Mouse (Mus musculus) hindbrain, postnatal 0 days (tissue): ENCODE measurements at regions not wholly inside any gene's neighbourhood (a gene's known extent, or its start where the extent isn't known, plus 50 kb on each side); places are given as distances from the start of the nearest gene placed in this dataset.
A peak's percentile ranks its signal among the peaks of the same experiment; 100 is the strongest.
"Not testable (repeated sequence)": the region's sequence is repeated elsewhere in the genome, so short reads cannot be mapped to it uniquely, and the experiment has no call there.

ENCODE experiments used
- ATAC-seq: fragments of 200-750 bp; cut with Nextera tagmentation; 2 replicates; pipeline ENCODE4 v1.8.0; 2017; ENCODE audit warnings: mild to moderate bottlenecking, moderate TSS enrichment, moderate library complexity
- DNase-seq: peaks from one replicate; pipeline ENCODE4 v3.0.0-alpha.2; 2015; ENCODE audit warnings: low spot score
- H3K27ac ChIP-seq: fragments of 300-500 bp; sonication (generic); 2 replicates; pipeline ENCODE4 v1.5.1; 2014; ENCODE audit warnings: mild to moderate bottlenecking
- H3K27me3 ChIP-seq: fragments of 300-500 bp; sonication (generic); 2 replicates; pipeline ENCODE4 v1.6.1; 2014; ENCODE audit warnings: low read length, mixed read lengths; ENCODE audit not compliant: insufficient read depth
- H3K36me3 ChIP-seq: fragments of 300-500 bp; sonication (generic); 2 replicates; pipeline ENCODE4 v1.6.1; 2014; ENCODE audit warnings: low read length, mixed read lengths; ENCODE audit not compliant: insufficient read depth
- H3K4me1 ChIP-seq: fragments of 300-500 bp; sonication (generic); 2 replicates; pipeline ENCODE4 v1.6.1; 2014; ENCODE audit warnings: antibody characterized with exemption, low read length, mixed read lengths; ENCODE audit not compliant: insufficient read depth
- H3K4me2 ChIP-seq: fragments of 300-500 bp; sonication (generic); 2 replicates; pipeline ENCODE4 v1.6.1; 2014; ENCODE audit warnings: low read depth, mild to moderate bottlenecking, low read length, moderate library complexity, mixed read lengths
- H3K4me3 ChIP-seq: fragments of 300-500 bp; sonication (generic); 2 replicates; pipeline ENCODE4 v1.5.1; 2014; ENCODE audit warnings: low read length
- H3K9ac ChIP-seq: fragments of 300-500 bp; sonication (generic); replicated peaks from 2 replicates; pipeline ENCODE4 v1.6.1; 2014; ENCODE audit warnings: mild to moderate bottlenecking, low read length, moderate library complexity, mixed read lengths
- H3K9me3 ChIP-seq: fragments of 300-500 bp; sonication (generic); 2 replicates; pipeline ENCODE4 v1.6.1; 2016; ENCODE audit warnings: low read length, mixed read lengths
- CTCF ChIP-seq: IDR thresholded peaks from 2 replicates; pipeline ENCODE4 v1.5.1; 2016; ENCODE audit warnings: antibody characterized with exemption, control low read depth, low read depth
- WGBS: fragments of 180-500 bp; shearing (Covaris S2); extraction: QIAGEN DNeasy Blood & Tissue Kit; methylation state at CpG from one replicate; pipeline ENCODE4 v1.1.7; 2014; 5-methylcytosine and 5-hydroxymethylcytosine counted together

DNA sequence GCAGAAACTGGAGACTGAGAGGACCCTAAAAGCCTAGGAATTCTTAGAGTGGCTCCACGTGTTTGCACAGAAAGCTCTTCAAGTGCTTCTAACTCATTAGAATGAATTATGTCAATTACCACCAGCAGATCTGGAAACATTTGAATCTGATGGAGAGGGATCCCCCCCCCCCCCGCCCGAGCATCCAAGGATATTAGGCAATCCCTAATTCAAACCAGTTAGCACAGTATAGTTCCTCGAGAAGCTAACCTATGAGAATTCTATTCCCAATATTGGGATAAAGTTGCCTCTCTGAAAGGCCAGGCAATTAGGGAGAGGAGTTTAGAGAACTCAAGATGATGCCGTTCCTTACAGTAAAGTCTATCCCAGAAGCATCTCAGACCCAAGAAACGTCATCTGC lies 354.9 kb upstream of the Fign start:
- no peak for DNase-seq
- Histone ChIP-seq H3K4me2 (no peak overlapping the region), H3K4me1 (no peaks in the 10 kb centered on the region), H3K9me3 (no peaks in the 10 kb centered on the region), H3K36me3 (no peaks in the 10 kb centered on the region), H3K27ac (no peak overlapping the region), H3K9ac (no peak overlapping the region), H3K4me3 (no peak overlapping the region), H3K27me3 (no peaks in the 10 kb centered on the region)
- no peak for TF ChIP-seq CTCF
- ATAC-seq = no peak
- WGBS = 45% methylated on average over 6 of the region's 6 CpGs

DNA sequence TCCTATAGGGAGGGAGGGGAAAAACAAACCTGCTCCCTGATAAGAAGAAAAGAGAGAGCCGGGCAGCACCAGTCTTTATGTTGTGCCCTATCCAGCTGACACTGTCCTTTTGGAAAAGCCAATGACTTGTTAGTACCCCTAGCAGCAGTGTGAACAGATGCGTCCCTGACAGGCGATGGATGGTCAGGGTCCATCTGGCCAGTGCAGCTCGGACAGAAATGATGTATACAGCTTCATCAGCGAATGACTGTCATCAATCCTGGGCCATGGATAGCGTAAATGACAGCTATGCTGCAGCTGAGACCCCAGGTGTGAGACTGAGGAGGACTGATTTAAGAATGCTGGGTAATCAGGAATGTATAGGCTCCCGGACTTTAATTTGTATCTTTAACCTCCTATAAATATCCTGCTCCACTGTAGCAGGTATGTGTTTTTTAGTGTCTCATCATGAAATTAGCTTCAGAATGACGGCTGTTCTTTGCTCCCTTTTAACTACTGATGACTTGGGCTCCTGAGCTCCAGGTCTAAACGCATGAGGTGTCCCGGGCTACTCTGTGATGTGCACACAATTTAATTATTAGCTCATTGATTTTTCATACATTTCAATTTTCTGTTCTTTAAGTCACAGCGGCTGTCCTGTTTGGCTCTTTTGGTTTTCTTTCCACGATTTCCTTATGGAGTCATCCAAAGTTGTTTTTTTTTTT lies 353.9 kb upstream of the Fign start:
- Histone ChIP-seq H3K36me3 (no peaks in the 10 kb centered on the region), H3K27ac (no peak overlapping the region), H3K27me3 (no peaks in the 10 kb centered on the region), H3K4me1 (no peaks in the 10 kb centered on the region), H3K4me3 (no peak overlapping the region), H3K9me3 (no peaks in the 10 kb centered on the region), H3K4me2 (peak overlapping the region; percentile 1; the same call in 1 of the 2 replicates), H3K9ac (no peak overlapping the region)
- DNase-seq = peak; percentile 24
- peak; percentile 58 for ATAC-seq
- WGBS = 47% methylated on average over 12 of the region's 12 CpGs
- TF ChIP-seq CTCF = no peak

DNA sequence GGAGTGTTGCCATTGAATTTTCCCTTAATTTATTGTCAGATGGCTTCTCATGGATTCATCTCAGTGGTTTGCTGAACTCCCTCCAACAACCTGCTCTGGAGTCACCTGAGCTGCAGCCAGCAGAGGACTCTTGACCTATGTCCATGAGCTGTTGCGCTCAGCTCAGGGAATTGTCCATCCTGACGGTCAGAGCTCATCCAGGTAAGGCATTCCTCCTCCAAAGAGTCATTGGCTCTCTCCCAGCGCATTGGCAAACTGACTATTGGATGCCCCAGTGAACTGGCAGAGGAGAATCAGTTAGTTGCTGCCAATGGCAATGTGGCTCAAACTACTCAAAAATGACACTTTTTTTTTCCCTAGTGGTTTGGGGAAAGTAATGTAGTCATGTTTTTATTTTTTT lies 345.3 kb upstream of the Fign start:
- DNase-seq = peak; percentile 12
- Histone ChIP-seq H3K4me2 (no peak overlapping the region), H3K4me1 (no peaks in the 10 kb centered on the region), H3K9ac (no peak overlapping the region), H3K36me3 (no peaks in the 10 kb centered on the region), H3K4me3 (no peak overlapping the region), H3K27ac (no peak overlapping the region), H3K9me3 (no peaks in the 10 kb centered on the region), H3K27me3 (no peaks in the 10 kb centered on the region)
- no peak for ATAC-seq
- TF ChIP-seq CTCF = no peak
- WGBS = 77% methylated on average over 3 of the region's 3 CpGs

DNA sequence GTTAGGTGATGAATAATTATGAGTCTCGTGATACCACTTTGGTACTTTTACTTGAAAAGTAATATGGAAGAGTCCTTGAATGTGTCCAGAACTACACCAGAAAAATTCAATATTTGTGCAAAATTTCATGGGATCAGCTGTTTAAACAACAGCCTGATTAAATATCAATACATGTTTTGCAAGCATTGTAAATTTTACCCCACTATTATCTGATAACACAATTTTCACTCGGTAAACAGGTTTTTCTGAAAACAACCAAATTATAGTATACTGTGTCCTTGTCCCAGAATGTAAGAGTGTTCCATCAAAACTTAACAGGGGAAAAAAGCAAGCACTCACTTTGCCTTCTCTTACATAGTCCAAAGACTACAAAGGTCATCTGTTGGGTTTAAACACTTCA lies 343.1 kb upstream of the Fign start:
- no peak for ATAC-seq
- Histone ChIP-seq H3K36me3 (no peaks in the 10 kb centered on the region), H3K9me3 (no peaks in the 10 kb centered on the region), H3K4me3 (no peak overlapping the region), H3K4me1 (no peaks in the 10 kb centered on the region), H3K4me2 (no peak overlapping the region), H3K9ac (no peak overlapping the region), H3K27ac (no peak overlapping the region), H3K27me3 (no peaks in the 10 kb centered on the region)
- no peak for DNase-seq
- WGBS = 85% methylated on average over 2 of the region's 2 CpGs
- TF ChIP-seq CTCF = no peak

DNA sequence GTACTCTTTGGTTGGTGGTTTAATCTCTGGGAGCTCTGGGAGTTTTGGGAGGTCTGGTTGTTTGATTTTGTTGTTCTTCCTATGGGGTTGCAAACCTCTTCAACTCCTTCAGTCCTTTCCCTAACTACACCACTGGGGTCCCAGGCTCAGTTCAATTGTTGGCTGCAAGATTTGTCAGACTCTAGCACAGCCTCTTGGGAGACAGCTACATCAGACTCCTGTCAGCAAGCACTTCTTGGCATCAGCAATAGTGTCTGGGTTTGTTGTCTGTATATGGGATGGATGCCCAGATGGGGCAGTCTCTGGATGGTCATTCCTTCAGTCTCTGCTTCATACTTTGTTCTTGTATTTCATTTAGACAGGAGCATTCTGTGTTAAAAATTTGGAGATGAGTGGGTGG lies 319.3 kb upstream of the Fign start:
- not testable (repeated sequence) for H3K27me3 ChIP-seq, H3K4me3 ChIP-seq, H3K36me3 ChIP-seq, ATAC-seq, H3K27ac ChIP-seq, H3K9ac ChIP-seq, DNase-seq, H3K4me2 ChIP-seq, H3K4me1 ChIP-seq, H3K9me3 ChIP-seq

DNA sequence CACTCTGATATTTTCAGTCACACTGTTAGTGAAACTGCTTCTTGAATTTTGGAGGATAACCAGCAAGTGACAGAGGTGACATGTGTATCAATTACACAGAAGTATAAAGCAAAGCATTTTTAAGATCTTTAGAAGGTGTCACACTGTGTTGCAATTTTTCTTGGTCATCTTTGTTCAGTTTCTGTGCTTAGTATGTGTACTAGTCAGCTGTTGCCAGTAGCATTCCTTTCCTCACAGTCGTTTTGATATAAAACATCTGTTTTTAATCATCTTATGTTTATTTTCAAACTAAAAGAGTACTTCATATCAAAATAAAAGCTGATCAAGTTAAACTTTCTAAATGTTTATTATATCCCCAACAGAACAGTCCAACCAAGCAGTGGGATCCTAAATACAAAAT lies 316.0 kb upstream of the Fign start:
- Histone ChIP-seq H3K4me1 (no peaks in the 10 kb centered on the region), H3K9ac (no peak overlapping the region), H3K36me3 (no peaks in the 10 kb centered on the region), H3K27ac (no peak overlapping the region), H3K27me3 (no peaks in the 10 kb centered on the region), H3K9me3 (no peaks in the 10 kb centered on the region), H3K4me2 (no peak overlapping the region), H3K4me3 (no peak overlapping the region)
- DNase-seq (no peak), ATAC-seq (no peak)
- no peak for TF ChIP-seq CTCF
- WGBS = 76% methylated on average over 1 of the region's 1 CpGs

DNA sequence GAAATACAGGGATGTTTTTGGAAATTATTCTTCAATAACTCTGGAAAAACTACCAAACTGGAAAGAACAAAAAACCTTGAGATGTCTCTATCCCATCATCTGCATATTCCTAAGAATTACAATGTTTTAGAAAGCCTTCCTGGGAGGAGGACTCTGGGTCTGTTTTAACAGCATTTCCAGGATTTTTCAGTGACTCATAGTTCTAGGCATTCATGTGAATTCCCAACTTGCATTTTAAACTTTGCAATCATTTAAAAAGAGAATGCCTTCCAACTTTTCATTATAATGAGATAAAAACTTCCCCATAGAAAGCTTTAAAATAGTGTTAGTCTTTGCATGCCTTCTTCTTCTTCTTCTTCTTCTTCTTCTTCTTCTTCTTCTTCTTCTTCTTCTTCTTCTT lies 315.4 kb upstream of the Fign start:
- Histone ChIP-seq H3K4me3 (no peak overlapping the region), H3K4me1 (no peaks in the 10 kb centered on the region), H3K36me3 (no peaks in the 10 kb centered on the region), H3K27me3 (no peaks in the 10 kb centered on the region), H3K27ac (no peak overlapping the region), H3K4me2 (no peak overlapping the region), H3K9ac (no peak overlapping the region), H3K9me3 (no peaks in the 10 kb centered on the region)
- DNase-seq (no peak), ATAC-seq (no peak)
- no peak for TF ChIP-seq CTCF
